Mouse (Mus musculus): ENCODE measurements around the gene Urah. TPM values are rescaled to one million over a fixed set of nuclear protein-coding genes. Genes with fewer than 3 reads are reported as not detected.

The Urah gene
- total RNA-seq (2014; fragmentation: Nextera tagmentation) (not detected in 2 replicates), total RNA-seq (2017) (not detected in 2 replicates), polyA plus RNA-seq (2012) (not detected in 2 replicates)

GRCm38 (mm10) chr7:140834968-140835757 is at the start of gene Urah:
Urah (plus strand) TSS chr7:140835018.
- Histone ChIP-seq H3K4me1 (ENCODE audit: insufficient read depth, low read depth, low read length) (no peaks in the 10 kb centered on the region; the same call in 1 of the 2 replicates), H3K4me3 (ENCODE audit: low read depth, low read length) (no peak within 1 kb of the TSS), H3K9me3 (replicated peaks) (no peaks in the 10 kb centered on the region), H3K27me3 (ENCODE audit: insufficient read depth, low read length) (peaks cover 45% of the 10 kb centered on the region), H3K36me3 (replicated peaks) (no peaks in the 10 kb centered on the region)
- TF ChIP-seq GATA2 (IDR thresholded peaks at IDR 0.05; ENCODE audit: borderline replicate concordance, low read depth, low read length) = no peak
- no peak for TF ChIP-seq TAL1 (conservative IDR thresholded peaks at IDR 0.05; ENCODE audit: low read depth, low read length)
- no peak for TF ChIP-seq CTCF (IDR thresholded peaks at IDR 0.05; ENCODE audit: low read depth, low read length)
- no peak for TF ChIP-seq GATA1 (IDR thresholded peaks at IDR 0.05; ENCODE audit: borderline replicate concordance, low read length)
- no peak for TF ChIP-seq POLR2AphosphoS5 (IDR thresholded peaks at IDR 0.05; ENCODE audit: insufficient replicate concordance, low read depth, low read length)
- ATAC-seq (ENCODE audit: extremely low read depth, insufficient number of reproducible peaks, low FRiP score, poor library complexity, severe bottlenecking) (no peak), DNase-seq (ENCODE audit: low spot score) (no peak)

GRCm38 (mm10) chr7:140787406-140788052 is 47.3 kb upstream of the Urah start, which contains the start of gene Syce1:
Syce1 (minus strand) TSS chr7:140787852.
- no peaks in the 10 kb centered on the region for H3K4me1 ChIP-seq (ENCODE audit: insufficient read depth, low read depth, low read length)
- ATAC-seq (ENCODE audit: extremely low read depth, insufficient number of reproducible peaks, low FRiP score, poor library complexity, severe bottlenecking) (no peak), DNase-seq (ENCODE audit: low spot score) (no peak)
- H3K27me3 ChIP-seq (ENCODE audit: insufficient read depth, low read length) = peaks cover 10% of the 10 kb centered on the region; the same call in 1 of the 2 replicates
- TF ChIP-seq GATA2 (IDR thresholded peaks at IDR 0.05; ENCODE audit: borderline replicate concordance, low read depth, low read length) (no peak), TAL1 (conservative IDR thresholded peaks at IDR 0.05; ENCODE audit: low read depth, low read length) (no peak), GATA1 (IDR thresholded peaks at IDR 0.05; ENCODE audit: borderline replicate concordance, low read length) (no peak), POLR2AphosphoS5 (IDR thresholded peaks at IDR 0.05; ENCODE audit: insufficient replicate concordance, low read depth, low read length) (no peak), CTCF (IDR thresholded peaks at IDR 0.05; ENCODE audit: low read depth, low read length) (no peak)
- H3K9me3 ChIP-seq (replicated peaks) = no peaks in the 10 kb centered on the region
- H3K4me3 ChIP-seq (ENCODE audit: low read depth, low read length) = no peak within 1 kb of the TSS
- H3K36me3 ChIP-seq (replicated peaks) = no peaks in the 10 kb centered on the region

- Histone ChIP-seq H3K27me3 (ENCODE audit: insufficient read depth, low read length) (peaks cover 10% of the 10 kb centered on the region; the same call in 1 of the 2 replicates), H3K4me3 (ENCODE audit: low read depth, low read length) (no peak overlapping the region), H3K4me1 (ENCODE audit: insufficient read depth, low read depth, low read length) (no peaks in the 10 kb centered on the region), H3K36me3 (replicated peaks) (no peaks in the 10 kb centered on the region), H3K9me3 (replicated peaks) (no peaks in the 10 kb centered on the region)
- DNase-seq (ENCODE audit: low spot score) (no peak), ATAC-seq (ENCODE audit: extremely low read depth, insufficient number of reproducible peaks, low FRiP score, poor library complexity, severe bottlenecking) (no peak)
- TF ChIP-seq CTCF (IDR thresholded peaks at IDR 0.05; ENCODE audit: low read depth, low read length) = no peak
- no peak for TF ChIP-seq GATA2 (IDR thresholded peaks at IDR 0.05; ENCODE audit: borderline replicate concordance, low read depth, low read length)
- no peak for TF ChIP-seq TAL1 (conservative IDR thresholded peaks at IDR 0.05; ENCODE audit: low read depth, low read length)
- TF ChIP-seq GATA1 (IDR thresholded peaks at IDR 0.05; ENCODE audit: borderline replicate concordance, low read length) = no peak
- no peak for TF ChIP-seq POLR2AphosphoS5 (IDR thresholded peaks at IDR 0.05; ENCODE audit: insufficient replicate concordance, low read depth, low read length)
Measured at GRCm38 (mm10) chr7:140788053-140788435, 46.8 kb upstream of the Urah start.

- Histone ChIP-seq H3K9me3 (replicated peaks) (no peaks in the 10 kb centered on the region), H3K4me1 (ENCODE audit: insufficient read depth, low read depth, low read length) (no peaks in the 10 kb centered on the region), H3K36me3 (replicated peaks) (no peaks in the 10 kb centered on the region), H3K27me3 (ENCODE audit: insufficient read depth, low read length) (0 out of 2 replicates have a peak, but pooled peaks cover 13% of the 10 kb centered on the region), H3K4me3 (ENCODE audit: low read depth, low read length) (no peak overlapping the region)
- TF ChIP-seq CTCF (IDR thresholded peaks at IDR 0.05; ENCODE audit: low read depth, low read length) (no peak), POLR2AphosphoS5 (IDR thresholded peaks at IDR 0.05; ENCODE audit: insufficient replicate concordance, low read depth, low read length) (no peak), TAL1 (conservative IDR thresholded peaks at IDR 0.05; ENCODE audit: low read depth, low read length) (no peak), GATA1 (IDR thresholded peaks at IDR 0.05; ENCODE audit: borderline replicate concordance, low read length) (no peak), GATA2 (IDR thresholded peaks at IDR 0.05; ENCODE audit: borderline replicate concordance, low read depth, low read length) (no peak)
- ATAC-seq (ENCODE audit: extremely low read depth, insufficient number of reproducible peaks, low FRiP score, poor library complexity, severe bottlenecking) = no peak
- no peak for DNase-seq (ENCODE audit: low spot score)
Measured at GRCm38 (mm10) chr7:140793541-140793940, 41.3 kb upstream of the Urah start.

GRCm38 (mm10) chr7:140797619-140798018 is 37.2 kb upstream of the Urah start:
- no peak for ATAC-seq (ENCODE audit: extremely low read depth, insufficient number of reproducible peaks, low FRiP score, poor library complexity, severe bottlenecking)
- no peaks in the 10 kb centered on the region for H3K9me3 ChIP-seq (replicated peaks)
- H3K4me1 ChIP-seq (ENCODE audit: insufficient read depth, low read depth, low read length) = no peaks in the 10 kb centered on the region
- H3K4me3 ChIP-seq (ENCODE audit: low read depth, low read length) = no peak overlapping the region
- no peaks in the 10 kb centered on the region for H3K36me3 ChIP-seq (replicated peaks)
- no peak for DNase-seq (ENCODE audit: low spot score)
- no peak for TF ChIP-seq GATA1 (IDR thresholded peaks at IDR 0.05; ENCODE audit: borderline replicate concordance, low read length)
- no peak for TF ChIP-seq CTCF (IDR thresholded peaks at IDR 0.05; ENCODE audit: low read depth, low read length)
- TF ChIP-seq GATA2 (IDR thresholded peaks at IDR 0.05; ENCODE audit: borderline replicate concordance, low read depth, low read length) = no peak
- TF ChIP-seq TAL1 (conservative IDR thresholded peaks at IDR 0.05; ENCODE audit: low read depth, low read length) = no peak
- no peak for TF ChIP-seq POLR2AphosphoS5 (IDR thresholded peaks at IDR 0.05; ENCODE audit: insufficient replicate concordance, low read depth, low read length)
- peaks cover 14% of the 10 kb centered on the region for H3K27me3 ChIP-seq (ENCODE audit: insufficient read depth, low read length)

GRCm38 (mm10) chr7:140798212-140798611 is 36.6 kb upstream of the Urah start:
- DNase-seq (ENCODE audit: low spot score) (no peak), ATAC-seq (ENCODE audit: extremely low read depth, insufficient number of reproducible peaks, low FRiP score, poor library complexity, severe bottlenecking) (no peak)
- Histone ChIP-seq H3K27me3 (ENCODE audit: insufficient read depth, low read length) (peaks cover 15% of the 10 kb centered on the region), H3K4me1 (ENCODE audit: insufficient read depth, low read depth, low read length) (no peaks in the 10 kb centered on the region), H3K4me3 (ENCODE audit: low read depth, low read length) (no peak overlapping the region), H3K36me3 (replicated peaks) (no peaks in the 10 kb centered on the region), H3K9me3 (replicated peaks) (no peaks in the 10 kb centered on the region)
- TF ChIP-seq GATA1 (IDR thresholded peaks at IDR 0.05; ENCODE audit: borderline replicate concordance, low read length) (no peak), POLR2AphosphoS5 (IDR thresholded peaks at IDR 0.05; ENCODE audit: insufficient replicate concordance, low read depth, low read length) (no peak), TAL1 (conservative IDR thresholded peaks at IDR 0.05; ENCODE audit: low read depth, low read length) (no peak), CTCF (IDR thresholded peaks at IDR 0.05; ENCODE audit: low read depth, low read length) (no peak), GATA2 (IDR thresholded peaks at IDR 0.05; ENCODE audit: borderline replicate concordance, low read depth, low read length) (no peak)

Data from G1E (cell line).